Mouse (Mus musculus): ENCODE data around the gene Plcb4.

DNA sequence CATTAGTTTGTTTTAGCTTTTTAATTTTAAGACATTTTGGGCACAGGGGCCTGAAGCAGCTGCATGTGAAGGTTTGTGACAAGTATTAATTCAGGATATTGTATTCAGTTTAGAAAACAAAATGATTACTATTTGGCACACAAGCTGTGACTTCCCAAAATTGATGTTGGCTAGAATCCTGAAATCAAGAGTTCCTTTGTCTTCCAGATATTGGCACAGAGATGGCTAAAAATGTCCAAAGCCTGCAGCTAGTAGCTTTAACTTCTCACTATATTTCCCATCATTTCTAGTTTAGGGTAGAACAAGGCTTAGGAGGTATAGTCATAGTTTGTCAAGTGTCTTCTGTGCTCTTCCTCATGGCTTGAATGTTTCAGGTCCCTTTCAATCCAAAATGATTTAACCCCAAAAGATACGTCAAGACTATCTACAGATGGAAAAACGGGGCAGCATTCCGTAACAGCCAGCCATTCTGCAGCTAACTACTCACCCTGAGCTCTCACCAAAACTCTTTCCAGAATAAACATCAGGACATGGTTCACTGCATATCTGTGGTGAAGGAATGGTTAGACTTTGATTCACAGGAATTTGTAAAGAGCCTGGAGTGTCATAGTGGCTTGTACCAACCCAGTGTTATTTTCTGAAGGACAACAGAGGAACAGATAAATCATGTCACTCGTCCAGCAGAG is 204.7 kb downstream of the Plcb4 start:
- TF ChIP-seq CTCF (IDR thresholded peaks at IDR 0.05; ENCODE audit: borderline replicate concordance, insufficient read depth, low read length): no peak
- no peak for TF ChIP-seq POLR2A (IDR thresholded peaks at IDR 0.05; ENCODE audit: low read depth, low read length)
